In genomic region chr11:118583573-118583972, GRCm38 (mm10) we compare ENCODE assay signal across 12 mouse cellular contexts.
"Had no signal": no experiment of that assay in that cellular context is flagged by ENCODE, and none has a peak within 500 bp of the region (broad histone marks: within the 10 kb centered on the region; RNA-seq: fewer than 3 reads in every experiment).

No protein-coding gene starts in this region.

- DNase-seq: retina, postnatal 1 day; right cerebral cortex, adult 18-20 months; right cerebral cortex, postnatal 14 days; right cerebral cortex, postnatal 25 days; right cerebral cortex, postnatal 4 days; spleen, adult 18-20 months; thymus, adult 18-20 months; thymus, adult 2 months; thymus, postnatal 14 days; thymus, postnatal 25 days; thymus, postnatal 36 days; thymus, postnatal 4 days had no signal
